Mouse (Mus musculus) MEL (cell line): ENCODE results near the gene Kdelc2. TPM values are rescaled to one million over a fixed set of nuclear protein-coding genes. Genes with fewer than 3 reads are reported as not detected.

ENCODE experiments used
- DNase-seq: peaks from one replicate; pipeline ENCODE4 v3.0.0; 2011; ENCODE audit warnings: low read depth, low spot score
- H3K27ac ChIP-seq: 2 replicates; pipeline ENCODE4 v1.5.1; 2012; ENCODE audit warnings: low read depth, mild to moderate bottlenecking, control low read depth, low read length, moderate library complexity; ENCODE audit not compliant: control insufficient read depth
- H3K27me3 ChIP-seq, 2 experiments: fragments of 150-350 bp in 1 of 2; sonication (generic) in 1 of 2; 2 replicates each; pipeline ENCODE4 v1.6.1; 2012; ENCODE audit warnings: low read length in 2 of 2, mild to moderate bottlenecking in 2 of 2, improper control_type of control experiment in 1 of 2, moderate library complexity in 1 of 2; ENCODE audit not compliant: insufficient read depth in 2 of 2, control insufficient read depth in 1 of 2
- H3K36me3 ChIP-seq, 2 experiments: 2 replicates each; pipeline ENCODE4 v1.6.1; 2012 to 2014; ENCODE audit warnings: low read length in 2 of 2, improper control_type of control experiment in 1 of 2, inconsistent platforms in 1 of 2, mild to moderate bottlenecking in 1 of 2; ENCODE audit not compliant: insufficient read depth in 2 of 2, control insufficient read depth in 1 of 2
- H3K4me1 ChIP-seq, 2 experiments: fragments of 150-350 bp in 1 of 2; sonication (generic) in 1 of 2; 2 replicates each; pipeline ENCODE4 v1.6.1; 2012; ENCODE audit warnings: low read length in 2 of 2, improper control_type of control experiment in 1 of 2, mild to moderate bottlenecking in 1 of 2; ENCODE audit not compliant: insufficient read depth in 2 of 2, control insufficient read depth in 1 of 2
- H3K4me3 ChIP-seq, 2 experiments: fragments of 150-350 bp in 1 of 2; sonication (generic) in 1 of 2; 2 replicates each; pipeline ENCODE4 v1.5.1; 2012; ENCODE audit warnings: low read depth in 2 of 2, low read length in 2 of 2, mild to moderate bottlenecking in 2 of 2, moderate library complexity in 2 of 2, control low read depth in 1 of 2, improper control_type of control experiment in 1 of 2; ENCODE audit not compliant: control insufficient read depth in 1 of 2, insufficient read depth in 1 of 2
- H3K79me2 ChIP-seq: 2 replicates; pipeline ENCODE4 v1.6.1; 2012; ENCODE audit warnings: mild to moderate bottlenecking, low read length, moderate library complexity; ENCODE audit not compliant: control insufficient read depth, poor library complexity, insufficient read depth
- H3K9ac ChIP-seq: 2 replicates; pipeline ENCODE4 v1.6.1; 2012; ENCODE audit warnings: low read depth, mild to moderate bottlenecking, control low read depth, low read length, moderate library complexity; ENCODE audit not compliant: control insufficient read depth, poor library complexity, severe bottlenecking
- H3K9me3 ChIP-seq: fragments of 150-350 bp; sonication (generic); replicated peaks from 2 replicates; pipeline ENCODE4 v1.6.1; 2012; ENCODE audit warnings: mild to moderate bottlenecking, low read length, improper control_type of control experiment, moderate library complexity; ENCODE audit not compliant: insufficient read depth
- CTCF ChIP-seq, 3 experiments: IDR thresholded peaks in 2 of 3; conservative IDR thresholded peaks in 1 of 3; 2 replicates each; pipeline ENCODE4 v1.5.1; 2011 to 2012; ENCODE audit warnings: low read length in 3 of 3, low read depth in 2 of 3, mild to moderate bottlenecking in 2 of 3, improper control_type of control experiment in 1 of 3, inconsistent platforms in 1 of 3, mixed read lengths in 1 of 3, moderate library complexity in 1 of 3; ENCODE audit not compliant: control insufficient read depth in 1 of 3, insufficient read depth in 1 of 3, poor library complexity in 1 of 3, severe bottlenecking in 1 of 3
- EP300 ChIP-seq, 2 experiments: IDR thresholded peaks; 2 replicates each; pipeline ENCODE4 v1.6.1; 2011; ENCODE audit warnings: improper control_type of control experiment in 2 of 2, low read length in 2 of 2, low read depth in 1 of 2, mild to moderate bottlenecking in 1 of 2
- ETS1 ChIP-seq: IDR thresholded peaks from 2 replicates; pipeline ENCODE4 v1.6.1; 2012; ENCODE audit warnings: low read depth, mild to moderate bottlenecking, inconsistent platforms, low read length, improper control_type of control experiment, moderate library complexity
- GABPA ChIP-seq: IDR thresholded peaks from 2 replicates; pipeline ENCODE4 v1.6.1; 2012; ENCODE audit warnings: low read depth, mild to moderate bottlenecking, inconsistent platforms, low read length, improper control_type of control experiment, moderate library complexity
- GATA1 ChIP-seq: IDR thresholded peaks from 2 replicates; pipeline ENCODE4 v1.6.1; 2011; ENCODE audit warnings: low read depth, low read length, improper control_type of control experiment
- HCFC1 ChIP-seq: IDR thresholded peaks from 2 replicates; pipeline ENCODE4 v1.6.1; 2012; ENCODE audit warnings: low read depth, mild to moderate bottlenecking, inconsistent platforms, low read length, improper control_type of control experiment, moderate library complexity
- JUND ChIP-seq: IDR thresholded peaks from 2 replicates; pipeline ENCODE4 v1.6.1; 2011; ENCODE audit warnings: low read depth, mild to moderate bottlenecking, improper control_type of control experiment, low read length
- KAT2A ChIP-seq: conservative IDR thresholded peaks from 2 replicates; pipeline ENCODE4 v1.6.1; 2012; ENCODE audit warnings: low read depth, low read length, improper control_type of control experiment, inconsistent platforms
- MAX ChIP-seq: IDR thresholded peaks from 2 replicates; pipeline ENCODE4 v1.6.1; 2011; ENCODE audit warnings: low read length, improper control_type of control experiment
- MAZ ChIP-seq: IDR thresholded peaks from 2 replicates; pipeline ENCODE4 v1.6.1; 2012; ENCODE audit warnings: low read depth, mild to moderate bottlenecking, inconsistent platforms, low read length, improper control_type of control experiment
- MXI1 ChIP-seq: IDR thresholded peaks from 2 replicates; pipeline ENCODE4 v1.6.1; 2011; ENCODE audit warnings: mild to moderate bottlenecking, low read depth, low read length, improper control_type of control experiment
- NELFE ChIP-seq: IDR thresholded peaks from 2 replicates; pipeline ENCODE4 v1.6.1; 2011; ENCODE audit warnings: low read depth, low read length, improper control_type of control experiment
- POLR2AphosphoS5 ChIP-seq: IDR thresholded peaks from 2 replicates; pipeline ENCODE4 v1.6.1; 2012; ENCODE audit warnings: low read depth, borderline replicate concordance, mild to moderate bottlenecking, inconsistent platforms, low read length, moderate library complexity, mixed read lengths
- TAL1 ChIP-seq: IDR thresholded peaks from 2 replicates; pipeline ENCODE4 v1.6.1; 2012; ENCODE audit warnings: mild to moderate bottlenecking, inconsistent platforms, low read length, moderate library complexity, mixed read lengths
- TBP ChIP-seq: IDR thresholded peaks from 2 replicates; pipeline ENCODE4 v1.8.0; 2011; ENCODE audit warnings: low read depth, low read length, improper control_type of control experiment
- ZC3H11A ChIP-seq: IDR thresholded peaks from 2 replicates; pipeline ENCODE4 v1.6.1; 2012; ENCODE audit warnings: low read depth, mild to moderate bottlenecking, inconsistent platforms, low read length, improper control_type of control experiment
- ZMIZ1 ChIP-seq: IDR thresholded peaks from 2 replicates; pipeline ENCODE4 v1.6.1; 2012; ENCODE audit warnings: low read depth, mild to moderate bottlenecking, inconsistent platforms, low read length, improper control_type of control experiment, moderate library complexity
- ZNF384 ChIP-seq: IDR thresholded peaks from 2 replicates; pipeline ENCODE4 v1.6.1; 2012; ENCODE audit warnings: low read depth, mild to moderate bottlenecking, inconsistent platforms, low read length, improper control_type of control experiment
- polyA plus RNA-seq, 2 experiments: library from polyadenylated mRNA; stranded (reverse) in 1 of 2; unstranded in 1 of 2; fragments of >175 nt in 1 of 2; fragments of >200 nt in 1 of 2; gene quantifications; 2 replicates each; pipeline versions ENCODE4 v1.2.1 to v1.2.4; 2012; ENCODE audit warnings: low replicate concordance in 2 of 2, low read depth in 1 of 2; ENCODE audit not compliant: insufficient read length in 2 of 2, insufficient read depth in 1 of 2, missing spikeins in 1 of 2
- total RNA-seq: library from RNA; depleted of rRNA; stranded (reverse); fragments of 300-350 nt; gene quantifications from 2 replicates; pipeline ENCODE4 v1.2.3, GENCODE M21; 2012

Kdelc2 gene
- total and polyA plus RNA-seq, 3 experiments, result 0.04 to 0.31 TPM; not detected in 1

- H3K27me3 ChIP-seq, result no peaks in the 10 kb centered on the region; a peak in 1 of 4 replicates
- no peak overlapping the region for H3K27ac ChIP-seq
- peaks cover 2 to 3% of the 10 kb centered on the region in 2 experiments; a peak in 2 of 4 replicates for H3K4me1 ChIP-seq
- no peaks in the 10 kb centered on the region for H3K79me2 ChIP-seq
- peaks cover 0 to 4% of the 10 kb centered on the region in 2 experiments; a peak in 2 of 4 replicates for H3K36me3 ChIP-seq
- TF ChIP-seq MAX (no peak), POLR2AphosphoS5 (no peak), ZMIZ1 (no peak), MXI1 (no peak), MAZ (no peak), HCFC1 (no peak), EP300 (IDR thresholded peaks at IDR 0.05; ENCODE audit: low read depth in 1 of 2, low read length in 2 of 2) (no peak), NELFE (no peak), TAL1 (no peak), ZNF384 (no peak), TBP (no peak), JUND (no peak), KAT2A (no peak), GATA1 (no peak)
- H3K9me3 ChIP-seq, result no peaks in the 10 kb centered on the region
- H3K9ac ChIP-seq, result no peak overlapping the region
- no peak overlapping the region for H3K4me3 ChIP-seq
- DNase-seq, result no peak
Observed at GRCm38 (mm10) chr9:53378171-53378570, 5.7 kb upstream of the Kdelc2 start.

- Histone ChIP-seq H3K4me3 (no peak overlapping the region), H3K27me3 (peaks cover 0 to 4% of the 10 kb centered on the region in 2 experiments; a peak in 2 of 4 replicates), H3K9ac (no peak overlapping the region), H3K9me3 (no peaks in the 10 kb centered on the region), H3K36me3 (peaks cover 0 to 4% of the 10 kb centered on the region in 2 experiments; a peak in 2 of 4 replicates), H3K27ac (no peak overlapping the region), H3K79me2 (no peaks in the 10 kb centered on the region), H3K4me1 (peaks cover 2 to 3% of the 10 kb centered on the region in 2 experiments; a peak in 2 of 4 replicates)
- peak; percentile 39 for DNase-seq
- TF ChIP-seq MAX, result no peak
- TF ChIP-seq MXI1, result no peak
- TF ChIP-seq GABPA, result no peak
- TF ChIP-seq ETS1, result no peak
- TF ChIP-seq EP300 (IDR thresholded peaks at IDR 0.05; ENCODE audit: low read depth in 1 of 2, low read length in 2 of 2), result peak; percentile 20 to 57; a peak in 3 of 4 replicates
- TF ChIP-seq GATA1, result peak; percentile 37; the same call in 1 of the 2 replicates
- no peak for TF ChIP-seq CTCF (IDR thresholded peaks at IDR 0.05 in 2 of 3, conservative IDR thresholded peaks at IDR 0.05 in 1 of 3; ENCODE audit: control insufficient read depth in 1 of 3, insufficient read depth in 1 of 3, low read depth in 2 of 3, low read length in 3 of 3, poor library complexity in 1 of 3, severe bottlenecking in 1 of 3)
- TF ChIP-seq TAL1, result no peak
- TF ChIP-seq ZC3H11A, result no peak
Observed at GRCm38 (mm10) chr9:53380595-53380994, 3.2 kb upstream of the Kdelc2 start.
